Mouse (Mus musculus) hindbrain, embryonic 14.5 days (tissue): ENCODE measurements at regions not wholly inside any gene's neighbourhood (a gene's known extent, or its start where the extent isn't known, plus 50 kb on each side); places are given as distances from the start of the nearest gene placed in this dataset.

Source experiments
- ATAC-seq: fragments of 200-750 bp; cut with Nextera tagmentation; 2 replicates; pipeline ENCODE4 v1.8.0; 2017; ENCODE audit warnings: moderate number of reproducible peaks, mild to moderate bottlenecking, moderate TSS enrichment, moderate library complexity; ENCODE audit not compliant: low FRiP score
- DNase-seq: peaks from one replicate; pipeline ENCODE4 v3.0.0-alpha.2; 2015; ENCODE audit warnings: low spot score
- H3K27ac ChIP-seq: fragments of 300-500 bp; sonication (generic); 2 replicates; pipeline ENCODE4 v1.5.1; 2014; ENCODE audit warnings: mild to moderate bottlenecking, moderate library complexity
- H3K27me3 ChIP-seq: fragments of 300-500 bp; sonication (generic); 2 replicates; pipeline ENCODE4 v1.6.1; 2014; ENCODE audit warnings: mild to moderate bottlenecking, low read length, mixed read lengths; ENCODE audit not compliant: control insufficient read depth, insufficient read depth
- H3K36me3 ChIP-seq: fragments of 300-500 bp; sonication (generic); replicated peaks from 2 replicates; pipeline ENCODE4 v1.6.1; 2014; ENCODE audit not compliant: control insufficient read depth, insufficient read depth
- H3K4me1 ChIP-seq: fragments of 300-500 bp; sonication (generic); replicated peaks from 2 replicates; pipeline ENCODE4 v1.6.1; 2014; ENCODE audit warnings: antibody characterized with exemption, low read length, mixed read lengths; ENCODE audit not compliant: control insufficient read depth, insufficient read depth
- H3K4me2 ChIP-seq: fragments of 300-500 bp; sonication (generic); replicated peaks from 2 replicates; pipeline ENCODE4 v1.6.1; 2014; ENCODE audit warnings: mild to moderate bottlenecking, moderate library complexity
- H3K4me3 ChIP-seq: fragments of 300-500 bp; sonication (generic); replicated peaks from 2 replicates; pipeline ENCODE4 v1.5.1; 2014; ENCODE audit warnings: mild to moderate bottlenecking, low read length
- H3K9ac ChIP-seq: fragments of 300-500 bp; sonication (generic); 2 replicates; pipeline ENCODE4 v1.6.1; 2014
- H3K9me3 ChIP-seq: fragments of 300-500 bp; sonication (generic); 2 replicates; pipeline ENCODE4 v1.6.1; 2016; ENCODE audit warnings: low read length; ENCODE audit not compliant: control insufficient read depth
- WGBS: fragments of 180-500 bp; shearing (Covaris S2); extraction: QIAGEN DNeasy Blood & Tissue Kit; methylation state at CpG from one replicate; pipeline ENCODE4 v1.1.7; 2014; 5-methylcytosine and 5-hydroxymethylcytosine counted together

DNA sequence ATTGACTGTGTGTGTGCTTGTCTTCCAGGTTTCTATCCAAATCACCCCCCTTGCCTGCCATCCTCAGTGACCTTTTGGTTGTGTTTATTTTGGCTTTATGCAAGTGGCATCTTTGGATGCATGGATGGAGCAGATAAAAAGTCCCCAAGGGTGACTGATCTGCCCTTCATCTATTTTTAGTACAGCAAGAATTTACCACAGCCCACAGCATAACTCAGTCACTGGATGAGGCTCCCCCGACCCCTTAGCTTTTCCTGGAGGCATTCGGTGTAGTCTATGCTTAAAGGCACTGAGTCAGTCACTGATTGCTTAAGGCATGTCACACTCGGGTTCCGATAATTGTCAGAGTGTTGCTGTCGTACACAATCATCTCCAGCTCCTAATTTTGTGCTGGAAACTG lies 142.2 kb upstream of the Rap1b start:
- Histone ChIP-seq H3K27ac (no peak overlapping the region), H3K4me3 (no peak overlapping the region), H3K9me3 (no peaks in the 10 kb centered on the region), H3K4me2 (no peak overlapping the region), H3K9ac (no peak overlapping the region), H3K27me3 (no peaks in the 10 kb centered on the region), H3K4me1 (0 out of 2 replicates have a peak, but pooled peaks cover 3% of the 10 kb centered on the region), H3K36me3 (no peaks in the 10 kb centered on the region)
- no peak for DNase-seq
- ATAC-seq = no peak
- 85% methylated on average over 5 of the region's 5 CpGs for WGBS

DNA sequence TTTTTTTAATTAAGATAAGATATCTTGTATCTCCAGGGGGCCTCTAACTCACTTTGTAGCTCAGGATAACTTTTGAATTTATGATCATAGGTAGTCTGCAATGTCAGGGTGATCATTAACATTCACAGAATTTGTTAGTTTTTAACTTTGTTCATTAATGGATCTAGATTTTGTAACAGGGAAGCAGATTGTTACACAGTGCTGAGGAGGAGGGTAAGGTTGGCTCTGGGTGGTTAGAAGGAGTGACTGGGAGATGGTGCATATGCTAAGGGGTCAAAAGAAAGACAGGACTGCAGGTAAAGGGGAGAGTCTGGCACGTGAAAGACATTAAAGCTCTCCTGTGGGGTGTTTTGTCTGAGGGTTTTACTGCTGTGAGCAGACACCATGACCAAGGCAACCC lies 145.3 kb upstream of the Rap1b start:
- Histone ChIP-seq H3K9ac (no peak overlapping the region), H3K27me3 (no peaks in the 10 kb centered on the region), H3K4me3 (no peak overlapping the region), H3K9me3 (no peaks in the 10 kb centered on the region), H3K27ac (no peak overlapping the region), H3K4me1 (peaks cover 14% of the 10 kb centered on the region), H3K4me2 (no peak overlapping the region), H3K36me3 (no peaks in the 10 kb centered on the region)
- no peak for ATAC-seq
- DNase-seq = no peak
- 81% methylated on average over 1 of the region's 1 CpGs for WGBS

DNA sequence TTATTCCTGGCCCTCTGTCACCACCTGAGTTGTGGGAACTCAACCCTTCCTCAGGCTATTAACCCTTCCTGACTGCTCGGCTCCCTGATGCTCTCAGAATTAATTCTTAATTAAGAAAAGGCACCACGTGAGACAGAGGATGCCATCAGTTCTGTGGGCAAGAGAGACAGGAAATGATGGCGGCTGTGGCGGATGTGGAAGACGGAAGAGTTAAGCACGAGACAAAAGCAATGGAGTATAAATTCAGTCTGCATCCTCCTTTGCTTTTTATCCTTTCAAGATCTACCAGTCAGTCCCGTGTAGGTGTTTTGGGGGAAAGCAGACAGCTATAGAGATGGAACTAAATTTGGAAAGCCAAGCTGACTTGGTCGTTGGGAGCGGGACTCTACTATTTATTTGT lies 146.5 kb upstream of the Rap1b start:
- Histone ChIP-seq H3K36me3 (no peaks in the 10 kb centered on the region), H3K4me3 (no peak overlapping the region)
- 74% methylated on average over 9 of the region's 9 CpGs for WGBS

DNA sequence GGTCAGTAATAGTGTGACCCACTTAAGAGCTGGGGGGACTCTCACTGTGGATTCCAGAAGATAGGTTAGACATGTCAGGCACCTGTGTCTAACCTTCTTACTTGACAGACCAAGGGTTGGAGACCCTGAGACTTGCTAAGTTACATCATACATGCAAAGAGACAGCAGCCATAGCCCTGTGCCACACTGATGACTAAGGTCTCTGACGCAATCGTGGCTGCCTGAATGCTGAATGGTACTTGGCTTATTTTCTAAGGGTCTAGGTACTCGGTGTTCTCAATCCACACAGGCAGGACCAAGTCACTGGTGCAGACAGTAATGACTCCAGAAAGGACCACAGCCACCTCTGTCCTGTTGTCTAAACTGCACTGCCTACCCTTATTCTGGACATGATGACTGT lies 147.8 kb upstream of the Mdm1 start:
- Histone ChIP-seq H3K9me3 (no peaks in the 10 kb centered on the region), H3K27ac (no peak overlapping the region), H3K27me3 (no peaks in the 10 kb centered on the region), H3K36me3 (no peaks in the 10 kb centered on the region), H3K4me3 (no peak overlapping the region), H3K9ac (no peak overlapping the region), H3K4me1 (peaks cover 14% of the 10 kb centered on the region), H3K4me2 (no peak overlapping the region)
- ATAC-seq (no peak), DNase-seq (no peak)
- WGBS = 90% methylated on average over 3 of the region's 3 CpGs

More for the DNA sequence above, 146.5 kb upstream of the Rap1b start:
- peaks cover 14% of the 10 kb centered on the region for H3K4me1 ChIP-seq
- no peak for ATAC-seq
- DNase-seq = no peak
- H3K9ac ChIP-seq = no peak overlapping the region
- H3K27me3 ChIP-seq = no peaks in the 10 kb centered on the region
- no peak overlapping the region for H3K27ac ChIP-seq
- no peak overlapping the region for H3K4me2 ChIP-seq
- H3K9me3 ChIP-seq = no peaks in the 10 kb centered on the region

DNA sequence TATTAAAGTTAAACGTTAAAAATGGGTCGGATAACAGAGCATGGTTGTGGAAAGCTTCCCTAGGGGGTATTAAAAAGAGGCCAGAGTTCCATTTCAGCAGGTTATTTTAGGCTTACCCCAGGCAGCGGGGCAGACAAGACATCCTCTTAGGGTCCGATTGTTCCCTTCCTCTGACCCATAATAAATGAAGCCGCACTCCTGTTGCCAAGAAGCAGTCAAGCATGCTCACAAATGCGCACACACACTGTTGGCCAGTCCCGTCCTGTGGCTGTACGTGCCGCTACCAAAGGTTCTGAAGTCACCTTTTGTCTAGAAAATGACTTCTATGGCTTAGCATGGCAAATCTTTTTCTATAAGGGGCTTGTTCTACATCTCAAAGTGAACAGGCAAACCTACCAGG lies 146.8 kb upstream of the Mdm1 start:
- H3K9ac ChIP-seq = peak overlapping the region; percentile 9; the same call in 1 of the 2 replicates
- H3K4me3 ChIP-seq = no peak overlapping the region
- H3K36me3 ChIP-seq = no peaks in the 10 kb centered on the region
- DNase-seq (peak; percentile 44), ATAC-seq (0 out of 2 replicates have a peak, but pooled peaks have one; percentile 51)
- H3K27ac ChIP-seq = no peak overlapping the region
- WGBS = 14% methylated on average over 9 of the region's 9 CpGs
- H3K4me2 ChIP-seq = peak overlapping the region; percentile 20; the same call in 1 of the 2 replicates
- peaks cover 14% of the 10 kb centered on the region for H3K4me1 ChIP-seq
- no peaks in the 10 kb centered on the region for H3K9me3 ChIP-seq
- H3K27me3 ChIP-seq = no peaks in the 10 kb centered on the region

DNA sequence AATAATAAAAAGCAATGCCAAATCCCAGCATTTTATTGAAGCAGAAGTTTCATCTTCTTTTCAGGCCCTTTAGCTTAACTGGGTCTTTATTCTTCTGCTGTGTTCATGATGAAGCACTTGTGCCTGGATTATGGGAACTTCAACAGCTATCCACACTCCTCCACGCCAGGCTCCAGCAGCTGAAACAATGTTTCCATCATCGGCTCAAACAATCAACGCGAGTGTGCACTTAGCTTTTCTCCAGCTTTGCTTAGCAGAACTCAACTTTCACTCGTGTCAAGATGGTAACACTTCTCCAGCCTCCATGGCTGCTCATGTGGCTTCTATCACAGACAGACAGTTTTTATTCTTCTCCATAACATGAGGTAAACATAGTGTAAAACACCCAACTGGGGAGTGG lies 143.8 kb upstream of the Mdm1 start:
- H3K36me3 ChIP-seq = no peaks in the 10 kb centered on the region
- 86% methylated on average over 5 of the region's 5 CpGs for WGBS
- H3K27me3 ChIP-seq = no peaks in the 10 kb centered on the region
- no peak overlapping the region for H3K4me3 ChIP-seq
- no peak overlapping the region for H3K27ac ChIP-seq
- DNase-seq = no peak
- no peak overlapping the region for H3K9ac ChIP-seq
- H3K4me2 ChIP-seq = no peak overlapping the region
- H3K9me3 ChIP-seq = no peaks in the 10 kb centered on the region
- no peak for ATAC-seq
- H3K4me1 ChIP-seq = peaks cover 14% of the 10 kb centered on the region

DNA sequence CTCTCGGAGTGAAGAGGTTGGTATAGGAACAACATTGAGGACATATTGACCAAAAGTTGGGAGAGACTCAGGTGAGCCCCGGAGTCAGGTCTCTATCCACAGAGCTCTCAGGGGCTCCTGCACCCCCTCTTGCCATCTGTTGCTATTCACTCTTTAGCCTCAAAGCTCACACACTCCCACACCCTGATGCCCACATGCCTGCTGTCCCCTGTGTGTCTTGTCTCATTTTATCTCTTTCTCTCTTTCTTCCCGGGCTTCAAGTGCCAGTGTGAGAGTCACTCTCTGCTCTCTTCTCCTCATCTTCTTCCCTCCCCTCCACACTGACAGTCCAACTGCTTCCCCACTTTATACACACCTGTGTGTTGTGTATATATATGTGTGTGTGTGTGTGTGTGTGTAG lies 141.0 kb upstream of the Mdm1 start:
- ATAC-seq (no peak), DNase-seq (no peak)
- H3K4me1 ChIP-seq = peaks cover 10% of the 10 kb centered on the region
- no peak overlapping the region for H3K9ac ChIP-seq
- H3K4me2 ChIP-seq = no peak overlapping the region
- no peak overlapping the region for H3K27ac ChIP-seq
- 100% methylated on average over 3 of the region's 3 CpGs for WGBS
- H3K4me3 ChIP-seq = no peak overlapping the region
- no peaks in the 10 kb centered on the region for H3K27me3 ChIP-seq
- H3K36me3 ChIP-seq = no peaks in the 10 kb centered on the region
- H3K9me3 ChIP-seq = no peaks in the 10 kb centered on the region

DNA sequence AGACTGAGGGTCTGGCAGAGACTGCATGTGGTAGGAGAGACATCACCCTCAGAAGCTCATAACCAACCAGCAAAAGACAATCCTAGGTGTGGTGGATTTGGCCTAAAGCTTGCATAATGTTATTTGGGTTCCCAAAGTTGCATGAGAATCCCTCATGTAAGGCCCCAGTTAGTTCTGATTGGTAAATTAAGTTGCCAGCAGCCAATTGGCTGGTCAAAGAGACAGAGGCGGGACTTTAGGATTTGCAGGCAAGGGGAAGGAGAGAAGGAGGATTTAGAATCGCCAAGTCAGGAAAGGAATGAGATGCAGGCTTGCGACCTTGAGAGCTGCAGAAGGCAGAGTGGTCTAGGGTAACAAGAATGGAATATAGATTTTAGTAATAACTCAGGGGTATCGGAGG lies 140.1 kb upstream of the Mdm1 start:
- no peaks in the 10 kb centered on the region for H3K36me3 ChIP-seq
- no peak overlapping the region for H3K4me3 ChIP-seq
- H3K27me3 ChIP-seq = no peaks in the 10 kb centered on the region
- DNase-seq (no peak), ATAC-seq (no peak)
- H3K4me1 ChIP-seq = peaks cover 8% of the 10 kb centered on the region; the same call in 1 of the 2 replicates
- H3K4me2 ChIP-seq = no peak overlapping the region
- 60% methylated on average over 4 of the region's 4 CpGs for WGBS
- no peaks in the 10 kb centered on the region for H3K9me3 ChIP-seq
- H3K9ac ChIP-seq = no peak overlapping the region
- no peak overlapping the region for H3K27ac ChIP-seq

DNA sequence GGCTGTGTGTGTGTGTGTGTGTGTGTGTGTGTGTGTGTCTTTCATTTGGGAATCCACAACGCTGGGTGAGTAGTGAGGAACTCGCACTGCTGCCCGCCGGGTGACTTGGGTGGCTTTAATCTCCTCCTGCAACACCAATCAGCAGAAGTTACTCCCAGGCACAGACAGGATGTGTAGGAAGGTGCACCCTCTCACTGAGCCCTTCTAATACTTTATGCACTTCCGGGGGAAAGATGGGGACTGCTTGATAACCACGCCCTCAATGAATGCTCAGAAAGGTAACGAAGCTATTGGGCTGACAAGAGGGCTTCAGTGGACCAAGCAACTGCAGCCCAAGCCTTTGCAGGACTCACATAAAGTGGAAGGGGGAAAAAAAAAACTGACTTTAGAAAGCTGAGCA lies 139.6 kb upstream of the Mdm1 start:
- H3K4me1 ChIP-seq = peaks cover 8% of the 10 kb centered on the region; the same call in 1 of the 2 replicates
- no peaks in the 10 kb centered on the region for H3K36me3 ChIP-seq
- H3K4me3 ChIP-seq = no peak overlapping the region
- H3K4me2 ChIP-seq = no peak overlapping the region
- H3K9ac ChIP-seq = no peak overlapping the region
- ATAC-seq (no peak), DNase-seq (no peak)
- H3K27me3 ChIP-seq = no peaks in the 10 kb centered on the region
- 76% methylated on average over 7 of the region's 7 CpGs for WGBS
- H3K27ac ChIP-seq = no peak overlapping the region
- no peaks in the 10 kb centered on the region for H3K9me3 ChIP-seq

DNA sequence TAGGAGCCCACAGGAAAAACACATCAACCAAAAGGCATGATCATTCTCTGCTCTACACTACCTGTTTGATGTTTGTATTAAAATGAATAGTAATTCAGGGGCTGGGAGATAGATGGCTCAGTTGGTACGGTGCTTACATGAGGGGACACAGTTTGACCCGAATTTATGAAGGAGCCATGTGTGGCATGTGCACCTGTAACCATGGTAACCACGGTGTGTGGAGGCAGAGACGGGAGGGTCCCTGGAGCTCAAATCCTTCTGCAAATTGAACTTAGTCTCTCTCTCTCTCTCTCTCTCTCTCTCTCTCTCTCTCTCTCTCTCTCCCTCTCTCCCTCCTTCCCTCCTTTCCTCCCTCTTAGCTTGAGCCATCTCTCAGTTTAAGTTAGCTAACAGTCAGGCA lies 139.1 kb upstream of the Mdm1 start:
- no peak overlapping the region for H3K27ac ChIP-seq
- no peak for ATAC-seq
- no peaks in the 10 kb centered on the region for H3K9me3 ChIP-seq
- H3K9ac ChIP-seq = no peak overlapping the region
- DNase-seq = no peak
- no peaks in the 10 kb centered on the region for H3K36me3 ChIP-seq
- no peaks in the 10 kb centered on the region for H3K27me3 ChIP-seq
- no peak overlapping the region for H3K4me3 ChIP-seq
- WGBS = 68% methylated on average over 4 of the region's 4 CpGs
- no peak overlapping the region for H3K4me2 ChIP-seq
- peaks cover 8% of the 10 kb centered on the region; the same call in 1 of the 2 replicates for H3K4me1 ChIP-seq
